Mouse (Mus musculus) cortical plate, adult 2 months (tissue): ENCODE measurements around the gene Hcn2.

Experiments
- CTCF ChIP-seq: fragments of 200-500 bp; IDR thresholded peaks from 2 replicates; pipeline ENCODE4 v1.5.1; 2011; ENCODE audit warnings: mild to moderate bottlenecking, control low read depth, low read length; ENCODE audit not compliant: insufficient read depth; ENCODE audit errors: extremely low read depth
- POLR2A ChIP-seq: fragments of 200-500 bp; IDR thresholded peaks from 2 replicates; pipeline ENCODE4 v1.6.1; 2011; ENCODE audit warnings: mild to moderate bottlenecking, low read length, control low read depth; ENCODE audit not compliant: insufficient read depth; ENCODE audit errors: extremely low read depth

DNA sequence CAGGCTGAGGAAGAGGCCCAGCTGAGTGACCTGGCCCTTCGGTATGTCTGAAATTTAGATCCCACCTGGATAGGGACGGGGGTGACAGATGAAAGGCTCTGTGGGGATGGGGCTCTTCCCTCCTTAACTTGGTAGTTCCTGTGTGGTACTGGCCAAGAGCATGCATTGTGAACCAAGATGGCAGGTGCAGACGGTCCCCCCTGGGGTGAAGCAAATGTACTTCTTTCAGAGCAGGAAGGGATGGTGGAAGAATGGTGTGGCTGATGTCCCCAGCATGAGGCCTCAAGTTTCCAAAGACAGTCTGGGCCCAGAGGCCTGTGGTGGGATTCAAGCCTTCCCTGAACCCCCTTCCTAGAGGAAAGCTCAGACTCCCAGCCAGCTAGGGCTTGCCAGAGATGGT, 39.4 kb downstream of the Hcn2 start:
- TF ChIP-seq CTCF (no peak), POLR2A (no peak)
